Mouse (Mus musculus) cerebellum, adult 8-10 months (tissue): ENCODE measurements around the gene Rnf38.

Source experiments
- DNase-seq: peaks from one replicate; pipeline ENCODE4 v3.0.0; 2022

The Rnf38 gene

DNA sequence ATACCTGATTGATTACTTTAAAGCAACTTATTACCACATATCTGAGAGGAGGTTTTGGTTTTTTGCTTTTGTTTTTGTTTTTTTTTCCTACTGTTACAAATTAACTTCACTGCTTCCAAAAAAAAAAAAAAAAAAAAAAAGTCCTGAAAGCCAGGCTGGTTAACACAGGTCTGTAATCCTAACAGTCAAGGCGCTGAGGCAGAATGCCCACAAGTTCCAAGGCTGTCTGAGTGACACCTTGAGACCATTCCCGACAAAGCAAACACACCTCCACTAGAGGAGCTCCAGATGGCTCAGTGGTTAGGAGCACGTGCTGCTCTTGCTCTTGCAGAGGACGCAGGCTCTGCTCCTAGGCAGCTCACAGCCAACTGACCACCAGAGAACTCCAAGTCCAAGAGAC, 10.1 kb downstream of the Rnf38 start:
- DNase-seq = no peak

DNA sequence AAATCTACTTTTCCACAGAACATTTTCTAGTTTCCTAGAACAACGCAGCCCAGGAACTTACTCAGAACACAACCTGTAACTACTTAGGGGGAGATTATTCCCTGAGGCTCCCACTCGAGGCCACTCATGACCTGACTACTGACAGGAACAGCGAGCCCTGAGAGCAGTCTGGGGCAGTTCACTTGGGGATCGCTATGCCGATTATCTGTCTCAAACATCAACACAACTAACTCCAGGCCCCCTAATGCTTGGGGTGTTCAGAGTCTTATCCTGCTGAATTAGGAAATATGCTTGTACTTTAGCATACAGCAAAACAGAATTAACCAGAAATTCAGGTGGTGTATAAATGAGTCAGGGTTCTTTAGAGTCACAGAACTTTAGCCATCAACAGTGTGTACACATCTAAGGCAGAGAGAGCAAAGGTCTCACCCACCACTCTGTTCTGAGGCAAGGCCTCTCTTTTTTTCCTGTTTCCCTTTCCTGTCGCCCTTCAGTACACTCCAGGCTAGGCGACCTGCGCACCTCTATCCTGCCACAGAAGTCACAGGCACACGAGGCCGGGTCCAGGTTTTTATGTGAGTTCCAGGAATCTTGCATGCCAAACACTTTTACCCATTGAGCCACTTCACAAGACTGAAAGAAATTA, 16.7 kb downstream of the Rnf38 start:
- DNase-seq = no peak

DNA sequence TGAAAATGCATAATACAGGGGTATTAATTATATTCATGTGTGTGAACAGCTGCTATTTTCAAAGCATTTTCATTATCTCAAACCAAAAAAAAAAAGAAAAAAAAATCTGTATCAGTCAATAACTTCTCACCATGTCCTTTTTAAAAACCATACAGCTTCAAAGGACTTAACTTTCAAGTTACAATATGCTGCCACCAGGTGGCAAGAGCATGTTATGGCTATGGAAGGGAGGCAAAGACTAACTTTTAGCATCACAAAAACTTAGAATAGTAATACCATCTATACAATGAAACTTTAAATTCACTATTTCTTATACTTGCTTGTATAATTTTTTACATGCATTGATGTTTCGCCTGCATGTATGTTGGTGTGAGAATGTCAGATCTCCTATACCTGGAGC, 33.6 kb downstream of the Rnf38 start:
- DNase-seq = no peak

DNA sequence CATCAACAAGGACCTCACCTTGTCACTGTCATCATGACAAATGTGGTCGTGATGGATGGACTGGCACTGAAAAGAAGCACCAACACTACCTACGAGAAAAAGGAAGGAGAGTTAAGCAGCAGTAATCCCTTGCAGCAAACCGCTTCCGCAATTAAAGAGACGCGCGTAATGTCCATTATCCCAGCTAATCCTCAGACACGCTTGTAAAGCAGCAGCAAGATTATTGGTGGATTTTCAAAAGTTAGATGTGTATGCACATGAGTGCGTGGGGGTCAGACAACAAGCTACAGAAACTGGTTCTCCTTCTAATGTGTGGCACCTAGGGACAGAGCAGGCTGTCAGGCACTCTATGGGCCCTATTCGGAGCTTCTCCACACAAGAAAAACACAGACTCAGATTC, 46.2 kb downstream of the Rnf38 start:
- DNase-seq = no peak

GRCm38 (mm10) chr4:44183862-44184261, 49.7 kb downstream of the Rnf38 start:
- no peak for DNase-seq

GRCm38 (mm10) chr4:44179748-44180147, 53.8 kb downstream of the Rnf38 start:
- no peak for DNase-seq

GRCm38 (mm10) chr4:44173177-44173576, 60.4 kb downstream of the Rnf38 start:
- DNase-seq = peak; percentile 57

GRCm38 (mm10) chr4:44172676-44173075, 60.9 kb downstream of the Rnf38 start:
- DNase-seq = no peak

- no peak for DNase-seq
These were observed 63.7 kb downstream of the Rnf38 start for GRCm38 (mm10) chr4:44169884-44170283.

- DNase-seq = no peak
These were observed 64.8 kb downstream of the Rnf38 start for GRCm38 (mm10) chr4:44168816-44169215.

DNA sequence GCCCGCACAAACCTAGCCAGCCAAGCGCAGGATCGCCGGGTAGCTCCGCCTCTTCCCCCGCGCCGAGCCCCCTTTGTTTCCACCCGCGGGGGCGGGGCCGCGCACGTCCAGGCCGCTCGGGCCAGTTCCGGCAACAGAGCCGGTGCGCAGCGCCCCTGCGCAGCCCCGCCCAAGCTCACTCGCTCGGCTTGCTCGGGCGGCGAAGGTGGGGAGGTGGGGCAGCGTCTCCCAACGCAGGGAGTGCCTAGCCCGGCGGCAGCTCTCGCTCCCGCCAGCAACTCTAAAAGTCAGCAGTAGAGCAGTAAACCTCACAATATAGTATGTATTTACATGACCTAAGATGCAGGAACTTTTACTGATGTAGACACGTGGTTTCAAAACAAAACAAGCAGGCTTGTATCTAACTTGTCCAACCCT, 65.3 kb downstream of the Rnf38 start:
- peak; percentile 87 for DNase-seq

GRCm38 (mm10) chr4:44167397-44168121, 66.0 kb downstream of the Rnf38 start:
- peak; percentile 67 for DNase-seq

GRCm38 (mm10) chr4:44166702-44167396, 66.7 kb downstream of the Rnf38 start:
- no peak for DNase-seq

DNA sequence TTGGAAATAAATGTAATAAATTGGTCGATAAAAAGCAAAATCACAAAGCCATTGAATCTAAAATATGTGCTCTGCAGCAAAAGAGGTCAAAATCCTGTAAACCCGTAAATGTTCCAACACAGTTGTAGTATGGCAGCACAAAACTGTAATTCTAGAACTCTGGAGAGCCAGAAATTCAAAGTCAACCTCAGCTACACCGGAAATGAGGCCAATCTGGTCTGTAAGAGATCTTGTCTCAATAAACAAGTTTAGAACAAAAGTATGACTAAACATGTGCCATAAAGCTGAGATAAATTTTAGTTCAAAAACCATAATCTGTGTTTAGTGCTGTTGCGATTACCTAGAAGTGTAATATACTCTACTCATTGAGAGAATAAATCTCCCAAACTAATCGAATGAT, 69.0 kb downstream of the Rnf38 start:
- no peak for DNase-seq

GRCm38 (mm10) chr4:44163034-44163433, 70.6 kb downstream of the Rnf38 start:
- no peak for DNase-seq

- no peak for DNase-seq
These were observed 72.4 kb downstream of the Rnf38 start for GRCm38 (mm10) chr4:44160990-44161689.

DNA sequence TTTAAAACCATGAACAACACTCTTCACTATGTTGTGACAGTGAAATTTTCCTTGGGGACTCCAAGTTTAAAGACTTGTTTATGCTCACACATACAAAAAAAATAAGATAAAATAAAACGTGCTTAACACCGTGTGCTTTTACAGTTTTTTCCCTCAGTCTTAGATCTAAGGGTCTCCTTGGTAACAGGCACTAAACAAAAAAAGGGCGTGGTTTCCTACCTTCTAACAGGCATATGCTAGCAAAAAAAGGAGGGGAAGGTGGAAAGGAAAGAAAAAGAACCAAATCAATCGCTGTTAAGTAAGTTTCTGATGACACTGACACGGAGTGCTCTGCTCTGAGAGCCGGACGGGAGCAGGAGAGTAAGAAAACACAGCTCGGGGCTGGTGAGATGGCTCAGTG, 73.8 kb downstream of the Rnf38 start:
- no peak for DNase-seq

- no peak for DNase-seq
These were observed 77.1 kb downstream of the Rnf38 start for GRCm38 (mm10) chr4:44156481-44156880.

GRCm38 (mm10) chr4:44154884-44155283, 78.7 kb downstream of the Rnf38 start:
- DNase-seq = no peak

- DNase-seq = no peak
These were observed 80.7 kb downstream of the Rnf38 start for GRCm38 (mm10) chr4:44152904-44153303.

DNA sequence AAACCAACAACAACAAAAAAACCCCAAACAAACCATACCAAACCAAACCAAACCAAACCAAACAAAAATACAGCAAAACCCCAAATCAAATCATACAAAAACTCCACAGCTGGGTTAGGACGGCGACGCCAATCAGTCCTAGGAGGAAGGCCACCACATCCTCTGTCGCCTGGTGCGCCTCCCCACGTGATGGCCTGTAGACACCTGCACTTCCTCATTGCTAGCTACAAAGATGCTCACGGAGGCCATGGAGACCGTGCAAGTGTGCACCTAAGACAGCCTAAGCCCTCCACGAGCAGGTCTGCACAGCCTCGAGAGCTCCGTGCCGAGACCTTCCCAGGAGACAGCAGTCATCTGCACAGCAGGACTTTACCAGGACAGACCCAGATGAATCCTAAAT, 106.8 kb downstream of the Rnf38 start:
- DNase-seq = no peak

DNA sequence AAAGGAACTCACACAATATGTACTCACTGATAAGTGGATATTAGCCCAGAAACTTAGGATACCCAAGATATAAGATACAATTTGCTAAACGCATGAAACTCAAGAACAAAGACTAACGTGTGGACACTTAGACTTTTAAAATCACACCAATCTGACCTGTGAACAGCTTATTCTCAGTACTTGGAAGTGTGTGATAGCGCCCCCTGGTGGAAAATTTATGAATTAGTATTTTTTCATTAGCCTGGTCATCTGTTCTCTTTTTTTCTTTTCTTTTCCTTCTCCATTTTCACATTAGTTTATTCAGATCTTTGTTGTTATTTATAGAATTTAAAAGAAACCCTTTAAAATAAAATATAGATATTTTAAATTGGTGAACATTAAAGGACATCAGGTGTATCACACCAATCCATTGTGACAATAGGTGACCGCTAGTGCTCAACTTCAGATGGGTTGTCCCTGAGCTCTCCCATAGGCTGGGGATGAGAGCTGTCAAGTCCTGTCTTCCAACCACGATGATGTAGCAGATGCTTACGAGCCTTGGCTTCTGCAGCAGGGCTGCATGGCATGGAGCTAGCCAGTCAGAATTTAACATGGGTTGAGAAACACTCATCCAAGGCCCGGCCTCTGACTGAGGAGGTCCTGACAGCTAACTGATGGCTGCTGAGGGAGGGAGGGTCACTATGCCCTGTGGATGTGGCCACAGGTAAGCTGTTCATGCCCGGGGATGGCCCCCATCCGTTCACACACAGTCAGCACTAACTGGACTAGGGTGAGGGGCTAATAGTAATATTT, 114.0 kb downstream of the Rnf38 start:
- peak; percentile 41 for DNase-seq

DNA sequence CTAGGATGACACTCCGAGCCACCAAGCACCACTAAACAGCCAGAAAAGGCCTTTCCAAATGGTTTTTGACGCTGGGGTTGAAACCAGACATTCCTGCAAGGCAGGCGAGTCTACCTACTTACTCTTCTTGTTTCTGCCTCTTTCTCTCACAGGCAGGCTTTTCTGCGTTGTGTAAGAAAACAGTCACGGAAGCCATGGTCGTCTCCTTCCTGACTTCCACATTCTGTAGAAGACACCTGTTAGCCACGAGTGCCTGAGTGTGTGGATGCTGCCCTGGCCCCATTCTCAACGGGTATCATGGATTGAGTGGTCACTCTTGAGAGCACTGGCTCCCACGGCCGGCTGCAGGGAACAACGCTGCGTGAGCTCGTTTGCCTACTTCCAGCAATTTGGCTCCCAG, 118.5 kb downstream of the Rnf38 start:
- DNase-seq = no peak
